Mouse (Mus musculus) left cerebral cortex, postnatal 14 days (tissue): ENCODE results near the gene Faf1. TPM values are rescaled to one million over a fixed set of nuclear protein-coding genes. Genes with fewer than 3 reads are reported as not detected.
"Not testable (repeated sequence)": the region's sequence is repeated elsewhere in the genome, so short reads cannot be mapped to it uniquely, and the experiment has no call there.

Experiments used
- DNase-seq, 2 experiments: peaks; one replicate each; pipeline ENCODE4 v3.0.0; 2021 to 2022; ENCODE audit warnings: low spot score in 2 of 2, mixed read lengths in 1 of 2
- intact Hi-C: fragments of 180-260 bp; cut with DNase I; formaldehyde crosslinking; loops from one replicate; pipeline ENCODE4 v1.15.1; 2025
- total RNA-seq, 2 experiments: library from RNA; stranded (reverse); gene quantifications; 2 replicates each; pipeline ENCODE4 v1.2.3; 2021

Faf1 gene
- total RNA-seq, 2 experiments from 2014 or later: 23.5 to 26.9 TPM

GRCm38 (mm10) chr4:109661183-109661582, 15.2 kb upstream of the Faf1 start:
- intact Hi-C loops: no loop called here
- no peak for DNase-seq

GRCm38 (mm10) chr4:109662271-109662670, 14.1 kb upstream of the Faf1 start:
- DNase-seq: no peak
- intact Hi-C loops: no loop called here

- intact Hi-C loops: no loop called here
- DNase-seq: no peak
Observed at GRCm38 (mm10) chr4:109664091-109664490, 12.3 kb upstream of the Faf1 start.

GRCm38 (mm10) chr4:109665101-109665981, 11.0 kb upstream of the Faf1 start:
- intact Hi-C loops: no loop called here
- DNase-seq: peak; percentile 37 to 55

- DNase-seq: peak in 1 of 2 experiments; percentile 46
- intact Hi-C loops: no loop called here
Observed at GRCm38 (mm10) chr4:109665982-109666460, 10.4 kb upstream of the Faf1 start.

- peak; percentile 51 to 62 for DNase-seq
- intact Hi-C loops: no loop called here
Observed at GRCm38 (mm10) chr4:109666461-109667269, 9.7 kb upstream of the Faf1 start, which contains the start of gene Cdkn2c. Gene Cdkn2c, minus strand, starts transcription at chr4:109667189.

- intact Hi-C loops: no loop called here
- no peak for DNase-seq
Observed at GRCm38 (mm10) chr4:109667518-109667917, 8.9 kb upstream of the Faf1 start.

- intact Hi-C loops: no loop called here
- no peak for DNase-seq
Observed at GRCm38 (mm10) chr4:109670213-109670612, 6.2 kb upstream of the Faf1 start.

- no peak for DNase-seq
- intact Hi-C loops: no loop called here
Observed at GRCm38 (mm10) chr4:109671941-109672340, 4.4 kb upstream of the Faf1 start.

- intact Hi-C loops: no loop called here
- no peak for DNase-seq
Observed at GRCm38 (mm10) chr4:109674097-109674496, 2.3 kb upstream of the Faf1 start.

GRCm38 (mm10) chr4:109677221-109677620, 833 bp downstream of the Faf1 start:
- no peak for DNase-seq
- intact Hi-C loops: no loop called here

- intact Hi-C loops: no loop called here
- no peak for DNase-seq
Observed at GRCm38 (mm10) chr4:109683561-109683960, 7.2 kb downstream of the Faf1 start.

GRCm38 (mm10) chr4:109692674-109693073, 16.3 kb downstream of the Faf1 start:
- no peak for DNase-seq
- intact Hi-C loops: no loop called here

- DNase-seq: not testable (repeated sequence)
- intact Hi-C loops: loop anchor here (10.0 kb wide), 2 partner anchors 126 to 196 kb away; no protein-coding TSS in a partner anchor
Observed at GRCm38 (mm10) chr4:109700727-109701126, 24.3 kb downstream of the Faf1 start.

GRCm38 (mm10) chr4:109703568-109703967, 27.2 kb downstream of the Faf1 start:
- DNase-seq: peak; percentile 31 to 67
- intact Hi-C loops: loop anchor here (10.0 kb wide), 2 partner anchors 129 to 199 kb away; no protein-coding TSS in a partner anchor

- DNase-seq: no peak
- intact Hi-C loops: loop anchor here (10.0 kb wide), 2 partner anchors 131 to 201 kb away; no protein-coding TSS in a partner anchor
Observed at GRCm38 (mm10) chr4:109705349-109705748, 29.0 kb downstream of the Faf1 start.

- intact Hi-C loops: no loop called here
- no peak for DNase-seq
Observed at GRCm38 (mm10) chr4:109719281-109719680, 42.9 kb downstream of the Faf1 start.

GRCm38 (mm10) chr4:109729281-109729680, 52.9 kb downstream of the Faf1 start:
- intact Hi-C loops: no loop called here
- DNase-seq: peak; percentile 28 to 56

GRCm38 (mm10) chr4:109735754-109736153, 59.4 kb downstream of the Faf1 start:
- intact Hi-C loops: no loop called here
- DNase-seq: no peak

GRCm38 (mm10) chr4:109743984-109744383, 67.6 kb downstream of the Faf1 start:
- intact Hi-C loops: loop anchor here (5.0 kb wide), 1 partner anchor 278 kb away; no protein-coding TSS in a partner anchor
- DNase-seq: no peak
